Mouse (Mus musculus) lung, postnatal 4 days (tissue): Measurements from ENCODE around the gene Eif5a.
"Not testable (repeated sequence)": the region's sequence is repeated elsewhere in the genome, so short reads cannot be mapped to it uniquely, and the experiment has no call there.

ENCODE experiments used
- DNase-seq, 2 experiments: peaks; one replicate each; pipeline ENCODE4 v3.0.0; 2021

Eif5a gene

DNA sequence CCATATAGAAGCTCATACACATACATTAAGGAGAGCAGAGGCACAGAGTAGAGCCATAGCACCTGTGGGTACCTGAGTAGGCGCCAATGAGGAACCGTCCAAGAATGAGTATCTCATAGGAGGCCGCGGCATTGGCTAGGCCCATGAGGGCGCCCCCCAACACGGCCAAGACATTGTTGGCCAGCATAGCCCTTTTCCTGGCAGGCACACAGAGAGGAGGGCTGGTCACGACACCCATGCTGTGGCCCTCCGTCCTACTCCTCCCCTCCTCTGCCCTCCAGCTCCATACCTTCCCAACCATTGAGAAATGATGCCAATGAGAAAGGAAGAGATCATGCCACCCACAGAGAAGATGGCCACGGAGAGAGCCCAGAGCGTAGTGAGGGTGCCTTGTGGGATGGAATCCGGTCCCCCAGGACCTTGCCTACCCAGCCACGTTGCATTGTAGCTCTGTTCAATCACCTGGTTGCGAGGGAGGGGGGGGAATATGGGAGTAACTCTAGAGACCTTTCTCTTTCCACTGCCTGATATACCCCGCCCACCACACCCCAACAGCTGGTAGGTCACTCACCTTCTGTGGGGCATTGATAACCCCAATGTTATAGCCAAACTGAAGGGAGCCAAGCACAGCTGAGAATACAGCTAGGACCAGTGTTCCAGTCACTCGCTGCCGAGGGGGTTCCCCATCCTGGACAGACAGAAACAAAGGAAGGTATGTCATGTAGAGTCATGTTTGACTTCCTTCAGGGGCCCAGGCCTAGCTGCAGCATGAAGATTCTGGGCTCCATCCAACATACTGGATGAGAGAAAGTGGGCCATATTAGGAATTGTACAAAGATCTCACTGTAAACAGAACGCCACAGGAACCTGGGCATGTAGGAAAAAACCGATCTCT, 24.5 kb upstream of the Eif5a start:
- DNase-seq = no peak

GRCm38 (mm10) chr11:69945216-69945615, 23.5 kb upstream of the Eif5a start:
- no peak for DNase-seq

DNA sequence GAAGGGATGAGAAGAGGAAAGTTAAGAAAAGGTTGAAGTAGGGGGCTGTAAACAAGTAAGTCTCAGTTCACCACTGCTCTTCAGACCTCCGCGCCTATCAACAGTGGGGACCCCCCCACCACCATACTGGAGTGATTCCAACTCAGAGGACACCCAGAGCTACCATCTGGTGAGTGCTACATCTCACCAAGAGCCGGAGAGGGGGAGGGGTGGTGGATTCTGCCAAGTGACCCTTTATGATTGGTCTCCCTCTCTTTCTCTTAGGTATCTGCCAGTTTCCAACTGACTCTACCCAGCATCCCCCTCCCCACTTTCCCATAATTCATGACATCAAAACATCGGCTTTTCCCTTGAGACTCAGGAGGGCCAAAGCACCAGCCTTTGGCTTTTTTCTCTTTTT, 19.2 kb upstream of the Eif5a start:
- DNase-seq = no peak

DNA sequence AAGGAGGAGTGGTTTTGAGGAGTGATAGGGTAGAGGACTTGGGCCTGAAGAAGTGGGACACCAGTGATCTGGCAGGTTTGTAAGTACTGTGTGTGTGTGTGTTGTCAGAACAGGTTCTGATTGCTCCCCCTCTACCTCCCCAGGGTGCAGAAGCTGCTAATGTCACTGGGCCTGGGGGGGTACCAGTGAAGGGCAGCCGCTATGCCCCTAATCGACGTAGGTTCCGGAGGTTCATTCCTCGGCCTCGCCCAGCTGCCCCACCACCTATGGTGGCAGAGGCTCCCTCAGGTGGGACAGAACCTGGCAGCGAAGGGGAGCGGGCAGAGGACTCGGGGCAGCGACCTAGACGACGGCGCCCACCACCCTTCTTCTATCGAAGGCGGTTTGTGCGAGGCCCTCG, 18.0 kb upstream of the Eif5a start:
- DNase-seq = no peak

DNA sequence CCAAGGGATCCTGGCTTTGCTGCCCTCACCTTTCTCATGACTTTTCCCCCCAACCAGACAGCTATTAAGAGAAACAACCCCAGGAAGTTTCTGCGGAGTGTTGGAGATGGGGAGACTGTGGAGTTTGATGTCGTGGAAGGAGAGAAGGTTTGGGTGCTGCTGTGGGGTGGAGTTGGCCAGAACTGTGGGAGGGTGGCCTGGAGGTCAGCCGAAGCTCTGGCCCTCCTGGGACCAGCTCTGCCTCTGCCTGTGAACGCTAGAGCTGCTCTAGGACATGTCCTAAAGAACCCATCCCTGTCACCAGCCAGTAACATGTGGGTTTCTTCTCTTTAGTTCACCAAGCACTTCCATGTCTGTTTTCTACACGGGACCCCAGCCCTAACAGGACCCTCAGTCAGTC, 17.4 kb upstream of the Eif5a start:
- DNase-seq = no peak

DNA sequence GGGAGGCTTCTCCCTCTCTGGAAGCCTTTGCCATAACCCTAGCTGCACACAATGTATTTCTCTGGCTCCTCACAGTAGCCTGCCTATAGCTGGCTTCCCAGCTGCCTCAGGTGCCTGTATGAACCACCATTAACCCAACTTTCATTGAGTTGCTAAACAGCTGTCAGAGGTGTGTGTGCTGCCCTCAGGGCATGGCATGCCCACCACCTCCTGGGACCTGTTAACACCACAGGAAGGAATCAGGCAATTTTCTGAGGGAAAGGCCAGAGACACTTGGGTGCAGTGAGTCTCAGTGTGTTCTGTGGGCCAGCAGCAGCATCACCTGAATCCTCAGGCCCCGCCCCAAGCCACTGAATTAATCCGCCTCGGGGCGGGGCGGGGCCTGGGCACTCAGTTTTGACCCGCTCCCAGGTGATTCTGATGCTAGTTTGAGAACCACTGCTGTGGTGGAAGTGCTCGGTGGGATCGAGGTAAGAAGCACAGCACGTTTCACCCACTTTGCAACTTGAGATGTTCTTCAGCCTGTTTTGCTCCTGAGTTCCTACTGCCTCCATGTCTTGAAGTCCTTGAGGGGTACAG, 16.7 kb upstream of the Eif5a start:
- no peak for DNase-seq

GRCm38 (mm10) chr11:69937834-69938233, 16.1 kb upstream of the Eif5a start:
- no peak for DNase-seq

GRCm38 (mm10) chr11:69937385-69937784, 15.6 kb upstream of the Eif5a start:
- DNase-seq = no peak

GRCm38 (mm10) chr11:69936714-69937347, 15.1 kb upstream of the Eif5a start:
- no peak for DNase-seq

GRCm38 (mm10) chr11:69936156-69936555, 14.4 kb upstream of the Eif5a start:
- no peak for DNase-seq

DNA sequence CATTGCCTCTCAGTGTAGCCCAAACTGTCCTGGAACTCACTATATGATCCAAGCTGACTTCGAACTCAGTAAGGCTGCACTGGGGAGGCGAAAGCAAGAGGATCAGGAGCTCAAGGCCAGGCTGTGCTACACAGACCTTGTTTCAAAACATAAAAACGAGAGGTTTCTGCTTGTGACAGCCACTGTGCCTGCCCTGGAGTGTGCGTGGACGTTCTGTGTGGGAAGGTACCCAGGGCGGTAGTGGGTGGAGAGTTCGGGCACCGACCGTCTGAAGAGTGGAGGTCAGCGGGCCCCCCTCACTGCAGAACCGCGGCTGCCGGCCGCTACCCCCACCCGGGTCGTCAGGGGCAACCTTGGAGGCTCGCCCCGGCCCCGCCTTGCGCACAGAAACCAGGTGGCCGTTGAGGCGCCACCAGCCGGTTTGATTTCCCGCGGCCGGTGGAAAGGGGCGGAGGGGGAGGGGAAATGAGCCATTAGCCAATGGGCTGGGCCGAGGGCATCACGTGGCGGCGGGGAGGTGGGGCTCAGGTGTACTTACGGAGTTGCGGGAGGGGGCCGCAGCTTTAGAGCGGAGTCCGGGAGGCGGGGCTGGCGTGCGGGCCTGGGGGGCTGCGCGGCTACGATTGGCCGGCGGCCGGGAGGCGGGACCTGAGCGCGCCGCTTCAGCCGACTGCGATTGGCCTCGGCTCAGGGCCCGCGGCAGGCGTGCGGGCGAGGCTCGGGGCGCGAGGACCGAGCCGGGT, 13.6 kb upstream of the Eif5a start, which contains the start of gene Ybx2:
Gene Ybx2 (plus strand): TSS at position 660 of the 743 bp plus-strand sequence.
- peak; percentile 87 for DNase-seq

DNA sequence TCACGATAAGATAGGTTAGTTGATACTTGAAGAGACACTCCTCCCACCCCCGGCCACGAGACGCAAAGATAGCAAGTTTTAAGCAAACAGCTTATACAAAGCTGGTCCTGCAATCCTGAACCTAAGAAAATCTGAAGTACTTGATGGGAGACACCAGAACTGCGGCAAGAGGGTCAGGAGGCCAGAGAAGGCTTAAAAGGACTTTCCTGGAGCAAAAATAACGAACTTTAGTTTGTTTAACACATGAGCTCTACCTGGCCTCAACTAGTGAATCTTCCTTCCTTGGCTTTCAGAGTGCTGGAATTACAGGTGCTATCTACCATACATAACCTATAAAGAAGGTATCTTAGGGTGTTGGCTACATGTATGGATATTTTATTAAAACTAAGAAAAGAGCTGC, 12.9 kb upstream of the Eif5a start:
- DNase-seq = no peak

DNA sequence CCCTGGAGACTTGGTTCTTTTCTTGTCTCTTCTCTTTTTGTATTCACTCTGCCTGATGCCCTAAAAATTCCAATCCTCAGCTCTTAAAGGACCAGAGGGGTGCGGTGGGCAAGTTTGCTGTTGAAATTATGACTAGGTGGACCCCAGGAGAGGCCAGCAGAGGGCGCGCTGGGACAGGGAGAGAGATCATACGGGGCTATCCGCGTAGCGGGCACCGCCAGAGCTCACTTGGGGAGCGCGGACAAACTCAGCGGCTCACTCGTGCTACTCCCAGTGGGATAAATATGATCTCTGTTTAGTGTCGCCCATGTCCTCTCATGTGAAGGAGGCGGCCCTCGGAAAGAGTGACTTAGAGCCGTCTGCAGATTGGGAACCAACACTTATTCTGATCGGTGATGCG, 12.4 kb upstream of the Eif5a start:
- DNase-seq = peak; percentile 90 to 95

- DNase-seq = no peak
Measured at GRCm38 (mm10) chr11:69933066-69933465, 11.3 kb upstream of the Eif5a start.

DNA sequence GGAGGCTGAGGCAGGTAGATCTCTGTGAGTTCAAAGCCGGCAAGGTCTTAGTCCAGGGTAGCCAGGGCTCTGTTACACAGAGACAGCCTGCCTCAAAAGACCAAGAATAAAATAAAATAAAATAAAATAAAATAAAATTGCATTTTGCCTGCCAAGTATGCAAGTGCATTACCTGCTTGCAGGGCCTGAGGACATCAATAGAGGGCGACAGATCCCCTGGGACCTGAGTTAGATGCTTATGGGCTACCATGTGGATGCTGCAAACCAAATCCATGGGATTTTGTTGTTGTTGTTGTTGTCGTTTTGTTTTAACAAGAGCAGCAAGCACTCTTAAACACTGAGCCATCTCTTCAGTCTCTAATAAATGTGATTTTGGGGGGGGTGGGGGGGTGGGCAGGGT, 10.5 kb upstream of the Eif5a start:
- no peak for DNase-seq

- DNase-seq = no peak
Measured at GRCm38 (mm10) chr11:69931769-69932168, 10.0 kb upstream of the Eif5a start.

DNA sequence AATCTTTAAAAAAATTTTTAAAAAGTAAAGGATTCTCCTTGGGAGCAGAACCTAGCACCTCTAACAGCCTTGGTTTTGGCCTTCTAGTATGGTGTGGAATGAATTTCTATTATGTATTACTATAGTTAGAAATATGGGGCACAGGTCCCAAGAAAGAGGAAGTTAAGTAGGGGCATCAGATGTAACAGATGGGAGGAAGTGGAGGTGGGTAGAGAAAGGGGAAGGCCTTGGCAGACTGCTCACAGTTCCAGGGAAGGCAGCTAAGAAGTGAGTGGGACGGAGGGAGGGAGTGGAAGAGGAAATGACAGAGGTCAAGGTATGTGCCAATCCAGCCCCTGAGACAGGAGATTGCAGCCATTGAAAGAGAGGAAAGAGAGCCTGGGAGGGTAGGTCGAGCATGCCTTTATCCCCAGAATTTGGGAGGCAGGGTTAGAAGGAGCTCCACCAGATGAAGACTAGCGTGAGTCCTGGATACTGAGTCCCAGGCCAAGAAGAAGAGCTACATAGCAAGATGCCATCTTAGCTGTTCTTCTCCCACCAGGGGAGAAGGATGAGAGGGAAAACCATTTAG, 9.3 kb upstream of the Eif5a start:
- peak in 1 of 2 experiments; percentile 41 for DNase-seq

- not testable (repeated sequence) for DNase-seq
Measured at GRCm38 (mm10) chr11:69930176-69930575, 8.4 kb upstream of the Eif5a start.

- DNase-seq = no peak
Measured at GRCm38 (mm10) chr11:69929712-69930111, 8.0 kb upstream of the Eif5a start.

DNA sequence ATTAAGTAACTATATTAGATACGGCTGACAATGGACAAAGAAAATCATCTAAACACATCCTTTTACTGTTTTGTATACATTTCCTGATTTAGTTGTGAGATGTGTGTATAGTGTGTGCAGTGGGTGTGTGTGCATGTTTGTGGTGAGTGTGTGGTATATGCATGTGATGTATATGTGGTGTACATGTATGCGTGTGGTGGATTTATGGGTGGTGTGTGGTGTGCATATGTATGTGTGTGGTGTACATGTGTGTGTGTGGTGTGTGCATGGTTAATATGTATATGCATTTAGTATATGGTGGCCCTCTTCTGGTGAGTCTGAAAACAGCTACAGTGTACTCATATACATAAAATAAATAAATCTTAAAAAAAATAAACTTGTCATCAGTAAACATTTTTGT, 5.7 kb upstream of the Eif5a start:
- DNase-seq = no peak

DNA sequence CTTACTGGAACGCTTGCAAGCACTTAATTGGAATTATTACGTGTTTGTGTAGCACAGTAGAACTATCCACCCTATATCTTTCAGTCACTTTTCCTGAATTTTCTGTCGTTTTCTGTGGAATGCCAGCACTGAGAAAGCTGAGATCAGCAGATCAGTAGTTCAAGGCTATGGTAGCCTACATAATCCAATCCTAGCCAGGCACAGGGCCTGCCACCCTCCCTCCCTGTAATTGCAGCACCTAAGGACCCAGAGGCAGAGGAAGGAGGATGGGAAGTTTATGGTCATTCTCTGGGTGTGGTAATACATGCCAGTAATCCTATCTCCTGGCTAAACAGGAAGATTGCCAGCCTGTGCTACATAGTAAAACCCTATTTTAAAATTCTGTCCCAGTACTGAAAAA, 1.0 kb upstream of the Eif5a start:
- peak in 1 of 2 experiments; percentile 17 for DNase-seq

- peak in 1 of 2 experiments; percentile 16 for DNase-seq
Measured at GRCm38 (mm10) chr11:69922012-69922756, 426 bp upstream of the Eif5a start.
